Mouse (Mus musculus) neural tube, embryonic 10.5 days (tissue): ENCODE data around the gene Tceal9.

ENCODE experiments used
- DNase-seq: peaks from one replicate; pipeline ENCODE4 v3.0.0-alpha.2; 2017; ENCODE audit warnings: low spot score; ENCODE audit errors: extremely low spot score

The Tceal9 gene

GRCm38 (mm10) chrX:136270393-136271111 lies 25.7 kb downstream of the Tceal9 start:
- peak; percentile 29 for DNase-seq

GRCm38 (mm10) chrX:136274542-136274941 lies 29.7 kb downstream of the Tceal9 start:
- no peak for DNase-seq

DNA sequence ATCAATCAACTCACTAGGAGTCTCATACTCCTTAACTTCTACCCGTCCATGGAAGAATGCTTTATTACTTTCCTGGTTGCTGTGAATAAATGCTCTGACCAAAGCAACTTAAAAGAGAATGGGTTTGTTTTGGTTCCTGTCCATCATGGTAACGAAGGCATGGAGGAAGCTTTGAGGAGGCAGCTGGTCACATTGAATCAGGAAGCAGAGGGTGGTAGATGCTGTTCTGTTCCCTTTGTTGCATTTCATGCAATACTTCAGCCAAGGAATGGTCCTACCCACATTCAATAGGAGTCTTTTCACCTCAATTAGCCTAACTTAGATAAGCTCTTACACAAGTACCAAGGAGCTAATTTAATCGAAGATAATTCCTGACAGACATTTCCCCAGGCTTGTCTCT lies 30.5 kb downstream of the Tceal9 start:
- no peak for DNase-seq

DNA sequence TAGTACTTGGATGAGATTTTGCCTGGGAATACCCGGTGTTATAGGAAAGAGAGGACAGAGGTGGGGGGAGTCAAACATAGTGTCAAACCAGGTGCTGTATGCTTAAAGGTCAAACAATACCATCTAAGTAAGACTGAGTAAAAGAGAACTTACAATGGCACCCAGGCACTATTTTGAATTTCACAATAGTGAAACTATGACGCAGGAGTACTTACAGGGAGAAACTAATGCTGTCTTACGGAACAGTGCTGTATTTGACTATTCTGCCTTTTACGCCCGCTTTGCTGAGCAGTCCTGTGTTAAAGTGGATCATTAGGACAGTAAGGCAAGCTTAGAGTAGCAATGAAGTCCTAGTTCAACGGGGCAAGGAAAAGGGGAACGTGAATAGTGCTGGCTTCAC lies 32.7 kb downstream of the Tceal9 start:
- DNase-seq, result no peak

DNA sequence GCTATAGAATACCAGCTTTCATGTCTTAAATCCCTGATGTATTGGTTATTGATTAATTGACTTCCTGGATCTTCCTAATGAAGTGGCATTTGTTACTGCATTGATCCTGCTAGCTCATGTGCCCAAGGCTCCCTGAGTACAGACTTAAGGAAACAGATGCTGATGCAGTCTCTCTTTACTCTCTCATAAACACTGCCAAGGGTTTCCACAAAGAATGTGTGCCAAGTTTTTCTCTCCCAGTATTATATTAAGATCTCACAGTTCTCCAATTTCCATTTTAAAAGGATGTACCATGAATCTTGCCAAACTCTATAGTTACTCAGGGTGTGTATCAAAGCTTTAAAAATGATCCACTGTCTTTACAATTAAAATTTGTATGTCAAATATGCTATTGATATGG lies 33.5 kb downstream of the Tceal9 start:
- no peak for DNase-seq

- DNase-seq, result no peak
These were observed 34.5 kb downstream of the Tceal9 start for GRCm38 (mm10) chrX:136279410-136279809.

- DNase-seq, result peak; percentile 47
These were observed 46.0 kb downstream of the Tceal9 start for GRCm38 (mm10) chrX:136290817-136291281.
